Mouse (Mus musculus): ENCODE results near the gene Gng2. TPM values are rescaled to one million over a fixed set of nuclear protein-coding genes. Genes with fewer than 3 reads are reported as not detected.

Gene Gng2
- total RNA-seq (2023; ENCODE audit: inconsistent age) = 109 to 121 TPM (median 120 TPM) in 4 replicates

GRCm38 (mm10) chr14:19977271-19978024 is at the start of gene Gng2:
Gng2 (minus strand) TSS chr14:19977627.

GRCm38 (mm10) chr14:19823321-19824142 is 153.9 kb downstream of the Gng2 start, which contains the start of gene Rtraf:
Rtraf (minus strand) TSS chr14:19823824.

Other genes with a start within 250 kb of the Gng2 start
- gene Nid2, start 226.4 kb downstream of the Gng2 start, total RNA-seq (2023; ENCODE audit: inconsistent age) = 0.26 to 1.3 TPM (median 0.44 TPM) in 4 replicates
- gene Rtraf, start 153.8 kb downstream of the Gng2 start, total RNA-seq (2023; ENCODE audit: inconsistent age) = 53.4 to 56.7 TPM (median 53.6 TPM) in 4 replicates
- 3.6 to 5.7 TPM (median 4.6 TPM) in 4 replicates for gene Saysd1, start 160.9 kb upstream of the Gng2 start, total RNA-seq (2023; ENCODE audit: inconsistent age)
- 19.5 to 22.1 TPM (median 21.5 TPM) in 4 replicates for gene Kcnk5, start 204.2 kb upstream of the Gng2 start, total RNA-seq (2023; ENCODE audit: inconsistent age)